Mouse (Mus musculus): ENCODE measurements around the gene Gbgt1.

GRCm38 (mm10) chr2:28521571-28522151 lies 25.0 kb downstream of the Gbgt1 start:
- TF ChIP-seq POLR2A (IDR thresholded peaks at IDR 0.05; ENCODE audit: insufficient read length, low read depth), result no peak
- TF ChIP-seq E2F4 (IDR thresholded peaks at IDR 0.05; ENCODE audit: insufficient read depth), result no peak
- no peak for TF ChIP-seq MYOD1 (IDR thresholded peaks at IDR 0.05; ENCODE audit: control insufficient read depth in 1 of 3, insufficient read length in 2 of 3, low read depth in 2 of 3)
- TF ChIP-seq POLR2AphosphoS2 (IDR thresholded peaks at IDR 0.05; ENCODE audit: insufficient read length, low read depth), result no peak
- TF ChIP-seq SRF (IDR thresholded peaks at IDR 0.05; ENCODE audit: control insufficient read depth, insufficient read length, low read depth), result no peak
- no peak for TF ChIP-seq MAX (IDR thresholded peaks at IDR 0.05; ENCODE audit: low read depth)
- TF ChIP-seq TCF12 (IDR thresholded peaks at IDR 0.05; ENCODE audit: insufficient read depth, poor library complexity, severe bottlenecking), result no peak
- TF ChIP-seq TCF3 (IDR thresholded peaks at IDR 0.05; ENCODE audit: insufficient read length, low read depth), result no peak
- no peak for TF ChIP-seq CEBPB (IDR thresholded peaks at IDR 0.05; ENCODE audit: insufficient read depth, poor library complexity, severe bottlenecking)
- TF ChIP-seq MYOG (IDR thresholded peaks at IDR 0.05; ENCODE audit: control insufficient read depth in 1 of 3, insufficient read depth in 1 of 3, insufficient read length in 2 of 3, low read depth in 2 of 3), result peak in 2 of 3 experiments; percentile 35 to 80
